Mouse (Mus musculus) C2C12 (cell line): ENCODE measurements around the gene Ppp2r5a.

Experiments
- CTCF ChIP-seq: IDR thresholded peaks from one replicate; pipeline ENCODE4 v1.5.1; 2011; ENCODE audit not compliant: control insufficient read depth, insufficient read depth, insufficient read length
- FOSL1 ChIP-seq: IDR thresholded peaks from one replicate; pipeline ENCODE4 v1.8.0; 2011; ENCODE audit warnings: mild to moderate bottlenecking, low read length; ENCODE audit not compliant: poor library complexity, insufficient read depth, severe bottlenecking
- MAX ChIP-seq: IDR thresholded peaks from one replicate; pipeline ENCODE4 v1.6.1; 2011; ENCODE audit warnings: mild to moderate bottlenecking, control low read depth
- MYOD1 ChIP-seq: IDR thresholded peaks from one replicate; pipeline ENCODE4 v1.6.1; 2011; ENCODE audit warnings: low read depth; ENCODE audit not compliant: control insufficient read depth, insufficient read length

- TF ChIP-seq CTCF, result no peak
- TF ChIP-seq FOSL1, result no peak
- TF ChIP-seq MAX, result no peak
- no peak for TF ChIP-seq MYOD1
Measured at GRCm38 (mm10) chr1:191432023-191432422, 29.0 kb upstream of the Ppp2r5a start.
